ENCODE assay signal across 18 mouse cellular contexts in the genomic region with DNA sequence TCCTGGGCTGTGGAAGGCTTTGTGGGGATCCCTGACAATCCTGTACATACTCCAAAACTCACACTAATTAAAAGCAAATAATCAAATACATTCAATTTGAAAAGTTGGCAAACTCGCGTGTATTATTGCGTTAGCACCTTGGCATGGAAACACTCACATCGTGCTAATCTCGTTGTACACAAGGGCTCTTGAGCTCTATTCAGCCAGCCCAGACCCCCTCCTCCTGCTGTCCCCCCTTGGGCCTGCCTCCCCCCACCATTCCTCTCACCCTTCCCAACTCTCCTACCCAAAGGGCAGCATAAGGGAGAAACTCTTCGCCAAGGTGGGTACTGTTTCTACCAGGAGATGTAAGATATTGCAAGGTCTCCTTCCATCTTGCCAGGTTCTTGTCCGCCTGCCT.
A peak's percentile ranks its signal among the peaks of the same experiment; 100 is the strongest.
DNase-seq lines count a peak whose midpoint lies in the region; ATAC-seq and TF ChIP-seq lines count a peak whose summit lies in the region.
"Had no signal": no experiment of that assay in that cellular context is flagged by ENCODE, and none has a peak within 500 bp of the region (broad histone marks: within the 10 kb centered on the region; RNA-seq: fewer than 3 reads in every experiment).

No protein-coding gene starts in this region.

- H3K36me3 ChIP-seq in forebrain, embryonic 12.5 days (replicated peaks): no peaks in the 10 kb centered on the region
- no peaks in the 10 kb centered on the region for H3K36me3 ChIP-seq in forebrain, postnatal 0 days (ENCODE audit: insufficient read depth)
- no peaks in the 10 kb centered on the region for H3K36me3 ChIP-seq in hindbrain, embryonic 13.5 days
- H3K36me3 ChIP-seq in hindbrain, embryonic 10.5 days: no peaks in the 10 kb centered on the region
- H3K36me3 ChIP-seq in midbrain, embryonic 14.5 days (ENCODE audit: control insufficient read depth, insufficient read depth, low read length): no peaks in the 10 kb centered on the region
- no peaks in the 10 kb centered on the region for H3K36me3 ChIP-seq in midbrain, embryonic 13.5 days
- H3K36me3 ChIP-seq: embryonic facial prominence, embryonic 12.5 days; G1E; heart, embryonic 13.5 days had no signal

- no peak for DNase-seq in forebrain, postnatal 0 days
- DNase-seq in hindbrain, embryonic 10.5 days (ENCODE audit: low spot score): no peak
- no peak for DNase-seq in midbrain, embryonic 14.5 days
- DNase-seq in thymus, postnatal 4 days: peak; percentile 0
- DNase-seq in thymus, postnatal 36 days: no peak
- DNase-seq: adrenal gland, adult 8-10 months; adrenal gland, postnatal 36 days; B cell, adult 2 months; cerebellum, adult 8-10 months; heart, postnatal 36 days had no signal

- no peaks in the 10 kb centered on the region for H3K9me3 ChIP-seq in forebrain, embryonic 12.5 days
- H3K9me3 ChIP-seq in forebrain, postnatal 0 days (ENCODE audit: low read length): no peaks in the 10 kb centered on the region
- H3K9me3 ChIP-seq in hindbrain, embryonic 13.5 days: no peaks in the 10 kb centered on the region
- no peaks in the 10 kb centered on the region for H3K9me3 ChIP-seq in hindbrain, embryonic 10.5 days
- H3K9me3 ChIP-seq in midbrain, embryonic 14.5 days (ENCODE audit: control insufficient read depth, low read length): no peaks in the 10 kb centered on the region
- no peaks in the 10 kb centered on the region for H3K9me3 ChIP-seq in midbrain, embryonic 13.5 days
- H3K9me3 ChIP-seq: embryonic facial prominence, embryonic 12.5 days; heart, embryonic 13.5 days had no signal

- no peak for TF ChIP-seq CTCF in forebrain, postnatal 0 days (IDR thresholded peaks at IDR 0.05; ENCODE audit: low read depth)

- WGBS in forebrain, embryonic 12.5 days: 52% methylated on average over 7 of the region's 7 CpGs
- 42% methylated on average over 7 of the region's 7 CpGs for WGBS in forebrain, postnatal 0 days
- 74% methylated on average over 7 of the region's 7 CpGs for WGBS in hindbrain, embryonic 13.5 days
- WGBS in hindbrain, embryonic 10.5 days: 89% methylated on average over 7 of the region's 7 CpGs
- 72% methylated on average over 7 of the region's 7 CpGs for WGBS in midbrain, embryonic 14.5 days
- 67% methylated on average over 7 of the region's 7 CpGs for WGBS in midbrain, embryonic 13.5 days

- no peak for ATAC-seq in forebrain, embryonic 12.5 days (ENCODE audit: low FRiP score)
- no peak for ATAC-seq in forebrain, postnatal 0 days
- no peak for ATAC-seq in hindbrain, embryonic 13.5 days (ENCODE audit: low FRiP score)
- no peak for ATAC-seq in midbrain, embryonic 14.5 days (ENCODE audit: low FRiP score, low TSS enrichment)
- ATAC-seq in midbrain, embryonic 13.5 days: no peak
- ATAC-seq: CD4-positive, CD25-positive, alpha-beta regulatory T cell, adult 4 months; intestine, embryonic 16.5 days had no signal

- H3K27me3 ChIP-seq in forebrain, embryonic 12.5 days: peaks cover 11% of the 10 kb centered on the region; the same call in 1 of the 2 replicates
- no peaks in the 10 kb centered on the region for H3K27me3 ChIP-seq in forebrain, postnatal 0 days (ENCODE audit: insufficient read depth, low read length)
- 0 out of 2 replicates have a peak, but pooled peaks cover 3% of the 10 kb centered on the region for H3K27me3 ChIP-seq in hindbrain, embryonic 13.5 days
- H3K27me3 ChIP-seq in hindbrain, embryonic 10.5 days (ENCODE audit: insufficient read depth, poor library complexity, severe bottlenecking): 0 out of 2 replicates have a peak, but pooled peaks cover 8% of the 10 kb centered on the region
- no peaks in the 10 kb centered on the region for H3K27me3 ChIP-seq in midbrain, embryonic 14.5 days (ENCODE audit: control insufficient read depth, insufficient read depth, low read length)
- H3K27me3 ChIP-seq in midbrain, embryonic 13.5 days: peaks cover 4% of the 10 kb centered on the region; the same call in 1 of the 2 replicates
- H3K27me3 ChIP-seq: embryonic facial prominence, embryonic 12.5 days; heart, embryonic 13.5 days had no signal

- peaks cover 27% of the 10 kb centered on the region for H3K4me1 ChIP-seq in forebrain, embryonic 12.5 days
- peaks cover 14% of the 10 kb centered on the region for H3K4me1 ChIP-seq in forebrain, postnatal 0 days (ENCODE audit: insufficient read depth)
- peaks cover 29% of the 10 kb centered on the region for H3K4me1 ChIP-seq in hindbrain, embryonic 13.5 days (replicated peaks)
- H3K4me1 ChIP-seq in hindbrain, embryonic 10.5 days (replicated peaks): peaks cover 38% of the 10 kb centered on the region
- H3K4me1 ChIP-seq in midbrain, embryonic 14.5 days (ENCODE audit: control insufficient read depth, insufficient read depth, low read length): peaks cover 13% of the 10 kb centered on the region; the same call in 1 of the 2 replicates
- peaks cover 28% of the 10 kb centered on the region for H3K4me1 ChIP-seq in midbrain, embryonic 13.5 days (replicated peaks)

- H3K9ac ChIP-seq in forebrain, embryonic 12.5 days: no peak overlapping the region
- no peak overlapping the region for H3K9ac ChIP-seq in forebrain, postnatal 0 days
- H3K9ac ChIP-seq in hindbrain, embryonic 13.5 days: 0 out of 2 replicates have a peak overlapping the region, but pooled peaks have one; percentile 43
- H3K9ac ChIP-seq in midbrain, embryonic 14.5 days (replicated peaks; ENCODE audit: low read length): no peak overlapping the region
- no peak overlapping the region for H3K9ac ChIP-seq in midbrain, embryonic 13.5 days (replicated peaks)
- H3K9ac ChIP-seq: embryonic facial prominence, embryonic 12.5 days; heart, embryonic 13.5 days had no signal

- no peak overlapping the region for H3K4me2 ChIP-seq in forebrain, embryonic 12.5 days
- no peak overlapping the region for H3K4me2 ChIP-seq in forebrain, postnatal 0 days (ENCODE audit: low read depth)
- H3K4me2 ChIP-seq in hindbrain, embryonic 13.5 days: no peak overlapping the region
- no peak overlapping the region for H3K4me2 ChIP-seq in midbrain, embryonic 14.5 days (ENCODE audit: low read length)
- no peak overlapping the region for H3K4me2 ChIP-seq in midbrain, embryonic 13.5 days (replicated peaks)
- H3K4me2 ChIP-seq: embryonic facial prominence, embryonic 12.5 days; heart, embryonic 13.5 days had no signal

- no peak overlapping the region for H3K4me3 ChIP-seq in forebrain, embryonic 12.5 days (replicated peaks)
- H3K4me3 ChIP-seq in forebrain, postnatal 0 days (ENCODE audit: low read depth, low read length): no peak overlapping the region
- H3K4me3 ChIP-seq in hindbrain, embryonic 13.5 days: no peak overlapping the region
- H3K4me3 ChIP-seq in hindbrain, embryonic 10.5 days: no peak overlapping the region
- H3K4me3 ChIP-seq in midbrain, embryonic 14.5 days (replicated peaks; ENCODE audit: low read depth, low read length): no peak overlapping the region
- no peak overlapping the region for H3K4me3 ChIP-seq in midbrain, embryonic 13.5 days (replicated peaks)
- H3K4me3 ChIP-seq: embryonic facial prominence, embryonic 12.5 days; heart, embryonic 13.5 days had no signal

- peak overlapping the region; percentile 82; the same call in 1 of the 2 replicates for H3K27ac ChIP-seq in forebrain, embryonic 12.5 days
- no peak overlapping the region for H3K27ac ChIP-seq in forebrain, postnatal 0 days (ENCODE audit: low read depth, low read length)
- H3K27ac ChIP-seq in hindbrain, embryonic 13.5 days: 0 out of 2 replicates have a peak overlapping the region, but pooled peaks have one; percentile 79
- H3K27ac ChIP-seq in hindbrain, embryonic 10.5 days: no peak overlapping the region
- peak overlapping the region; percentile 52; the same call in 1 of the 2 replicates for H3K27ac ChIP-seq in midbrain, embryonic 14.5 days (replicated peaks; ENCODE audit: low read depth, low read length)
- no peak overlapping the region for H3K27ac ChIP-seq in midbrain, embryonic 13.5 days
- H3K27ac ChIP-seq: embryonic facial prominence, embryonic 12.5 days; heart, embryonic 13.5 days had no signal

Comparison
In these comparisons a context has a peak if more than half of its experiments do, and no peak if none do; other contexts are left out.
1. H3K27ac ChIP-seq: peak in forebrain, embryonic 12.5 days (single experiment), hindbrain, embryonic 13.5 days (single experiment) and midbrain, embryonic 14.5 days (single experiment); none in forebrain, postnatal 0 days (single experiment), hindbrain, embryonic 10.5 days (single experiment) and midbrain, embryonic 13.5 days (single experiment).